Comparison of ENCODE assay signal across 9 mouse cellular contexts in genomic region chr9:45505487-45505939, GRCm38 (mm10).
DNase-seq lines count a peak whose midpoint lies in the region; ATAC-seq lines count a peak whose summit lies in the region.
"Had no signal": no experiment of that assay in that cellular context is flagged by ENCODE, and none has a peak within 500 bp of the region (broad histone marks: within the 10 kb centered on the region; RNA-seq: fewer than 3 reads in every experiment).

No protein-coding gene starts in this region.

- H3K9ac ChIP-seq in forebrain, embryonic 15.5 days (replicated peaks), result no peak overlapping the region
- H3K9ac ChIP-seq in neural tube, embryonic 13.5 days, result no peak overlapping the region

- no peak overlapping the region for H3K4me3 ChIP-seq in forebrain, embryonic 15.5 days
- no peak overlapping the region for H3K4me3 ChIP-seq in neural tube, embryonic 13.5 days
- H3K4me3 ChIP-seq: erythroblast, embryonic 14.5 days had no signal

- WGBS in forebrain, embryonic 15.5 days, result 50% methylated on average over 4 of the region's 4 CpGs
- whole genome bisulfite sequencing in neural tube, embryonic 13.5 days, result 55% methylated on average over 4 of the region's 4 CpGs

- peak overlapping the region; percentile 7; the same call in 1 of the 2 replicates for H3K27ac ChIP-seq in forebrain, embryonic 15.5 days (replicated peaks)
- H3K27ac ChIP-seq in neural tube, embryonic 13.5 days (replicated peaks), result peak overlapping the region; percentile 68; the same call in 1 of the 2 replicates

- H3K4me2 ChIP-seq in forebrain, embryonic 15.5 days (replicated peaks), result no peak overlapping the region
- H3K4me2 ChIP-seq in neural tube, embryonic 13.5 days, result no peak overlapping the region

- no peaks in the 10 kb centered on the region for H3K9me3 ChIP-seq in forebrain, embryonic 15.5 days
- H3K9me3 ChIP-seq in neural tube, embryonic 13.5 days, result no peaks in the 10 kb centered on the region

- peak; percentile 62 for ATAC-seq in forebrain, embryonic 15.5 days (replicated peaks)
- ATAC-seq in neural tube, embryonic 13.5 days (ENCODE audit: low read depth), result peak; percentile 53; the same call in 1 of the 2 replicates

- H3K4me1 ChIP-seq in forebrain, embryonic 15.5 days, result peaks cover 62% of the 10 kb centered on the region
- H3K4me1 ChIP-seq in neural tube, embryonic 13.5 days (replicated peaks), result peaks cover 68% of the 10 kb centered on the region

- no peaks in the 10 kb centered on the region for H3K27me3 ChIP-seq in forebrain, embryonic 15.5 days
- H3K27me3 ChIP-seq in neural tube, embryonic 13.5 days, result no peaks in the 10 kb centered on the region

- no peaks in the 10 kb centered on the region for H3K36me3 ChIP-seq in forebrain, embryonic 15.5 days
- no peaks in the 10 kb centered on the region for H3K36me3 ChIP-seq in neural tube, embryonic 13.5 days

- DNase-seq in heart, adult 18-20 months, result peak; percentile 18 to 20
- DNase-seq in heart, adult 8-10 months (ENCODE audit: low spot score), result no peak
- peak; percentile 58 for DNase-seq in liver
- DNase-seq in thymus, adult 18-20 months, result no peak
- no peak for DNase-seq in cerebellum, postnatal 25 days
- DNase-seq in thymus, postnatal 0 days (ENCODE audit: low spot score), result no peak

Comparison
In these comparisons a context has a peak if more than half of its experiments do, and no peak if none do; other contexts are left out.
1. DNase-seq: peak in heart, adult 18-20 months (2 of 2) and liver (single experiment); none in heart, adult 8-10 months (single experiment), thymus, adult 18-20 months (0 of 2), cerebellum, postnatal 25 days (0 of 2) and thymus, postnatal 0 days (single experiment).